8 mouse cellular contexts compared by ENCODE assay signal in the genomic region with DNA sequence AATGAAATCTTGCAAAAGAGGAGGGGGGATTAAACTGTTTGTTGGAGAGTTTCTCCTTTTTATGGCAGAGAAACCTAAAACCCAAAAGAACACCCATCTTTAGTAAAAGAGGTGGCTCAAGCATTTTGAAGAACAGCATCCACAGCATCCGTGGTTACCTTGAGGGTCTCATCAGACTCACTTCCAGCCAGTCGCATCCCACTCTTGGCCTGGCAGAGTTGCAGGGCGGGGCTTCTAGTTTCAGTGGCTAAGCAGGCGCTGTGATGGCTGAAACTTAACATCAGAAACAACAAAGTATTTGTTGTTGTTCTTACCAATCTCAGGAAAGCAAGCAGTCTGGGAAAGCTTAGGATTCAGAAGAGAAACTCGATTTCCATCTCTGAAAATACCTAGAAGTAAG. TPM values are rescaled to one million over a fixed set of nuclear protein-coding genes. Genes with fewer than 3 reads are reported as not detected.
DNase-seq lines count a peak whose midpoint lies in the region; ATAC-seq and TF ChIP-seq lines count a peak whose summit lies in the region.

No protein-coding gene starts in this region.

- intact Hi-C loops in heart, postnatal 36 days (cut with DNase I) = loop anchor here (2.0 to 10.0 kb wide), 2 partner anchors 202 to 680 kb away; a partner anchor contains a TSS

- H3K4me1 ChIP-seq in heart, embryonic 13.5 days = peaks cover 46% of the 10 kb centered on the region
- H3K4me1 ChIP-seq in G1E (ENCODE audit: insufficient read depth, low read depth, low read length) = peaks cover 53% of the 10 kb centered on the region
- H3K4me1 ChIP-seq in forebrain, postnatal 0 days (ENCODE audit: insufficient read depth) = peaks cover 25% of the 10 kb centered on the region
- peaks cover 37% of the 10 kb centered on the region for H3K4me1 ChIP-seq in liver, embryonic 16.5 days (ENCODE audit: control insufficient read depth, low read depth, low read length)

- peak overlapping the region; percentile 89 for H3K4me3 ChIP-seq in heart, embryonic 13.5 days
- H3K4me3 ChIP-seq in G1E (ENCODE audit: low read depth, low read length) = peak overlapping the region; percentile 79; the same call in 1 of the 2 replicates
- peak overlapping the region; percentile 77 for H3K4me3 ChIP-seq in forebrain, postnatal 0 days (ENCODE audit: low read depth, low read length)
- peak overlapping the region; percentile 96 for H3K4me3 ChIP-seq in liver, embryonic 16.5 days (ENCODE audit: low read depth, low read length)

- H3K36me3 ChIP-seq in heart, embryonic 13.5 days = no peaks in the 10 kb centered on the region
- H3K36me3 ChIP-seq in G1E (replicated peaks) = peaks cover 22% of the 10 kb centered on the region
- H3K36me3 ChIP-seq in forebrain, postnatal 0 days (ENCODE audit: insufficient read depth) = no peaks in the 10 kb centered on the region
- H3K36me3 ChIP-seq in liver, embryonic 16.5 days (ENCODE audit: control insufficient read depth, insufficient read depth) = no peaks in the 10 kb centered on the region

- DNase-seq in heart, postnatal 36 days = no peak
- no peak for DNase-seq in G1E (ENCODE audit: low spot score)
- no peak for DNase-seq in forebrain, postnatal 0 days
- DNase-seq in ovary, adult 18-20 months (ENCODE audit: low spot score) = no peak
- DNase-seq in urinary bladder, adult 2 months (ENCODE audit: low spot score) = no peak
- no peak for DNase-seq in c-Kit-positive CD71-positive TER-119-positive erythroid progenitor cells, embryonic 14.5 days (ENCODE audit: low spot score)

- no peak for ATAC-seq in heart, embryonic 13.5 days (ENCODE audit: extremely low read depth, insufficient number of reproducible peaks, low FRiP score, low TSS enrichment)
- no peak for ATAC-seq in G1E (ENCODE audit: extremely low read depth, insufficient number of reproducible peaks, low FRiP score, poor library complexity, severe bottlenecking)
- ATAC-seq in forebrain, postnatal 0 days = no peak
- no peak for ATAC-seq in liver, embryonic 16.5 days (ENCODE audit: low read depth)

- 15% methylated on average over 5 of the region's 5 CpGs for WGBS in heart, embryonic 13.5 days
- 29% methylated on average over 5 of the region's 5 CpGs for WGBS in forebrain, postnatal 0 days
- WGBS in liver, embryonic 16.5 days (ENCODE audit: insufficient replicate concordance) = 15% methylated on average over 5 of the region's 5 CpGs

- no peak for TF ChIP-seq CTCF in G1E (IDR thresholded peaks at IDR 0.05; ENCODE audit: low read depth, low read length)
- TF ChIP-seq CTCF in forebrain, postnatal 0 days (IDR thresholded peaks at IDR 0.05; ENCODE audit: low read depth) = no peak

- no peaks in the 10 kb centered on the region for H3K27me3 ChIP-seq in heart, embryonic 13.5 days (replicated peaks)
- H3K27me3 ChIP-seq in G1E (ENCODE audit: insufficient read depth, low read length) = peaks cover 33% of the 10 kb centered on the region
- no peaks in the 10 kb centered on the region for H3K27me3 ChIP-seq in forebrain, postnatal 0 days (ENCODE audit: insufficient read depth, low read length)
- peaks cover 17% of the 10 kb centered on the region for H3K27me3 ChIP-seq in liver, embryonic 16.5 days (ENCODE audit: control insufficient read depth, insufficient read depth, low read depth, low read length)

- H3K4me2 ChIP-seq in heart, embryonic 13.5 days = peak overlapping the region; percentile 76
- H3K4me2 ChIP-seq in forebrain, postnatal 0 days (ENCODE audit: low read depth) = peak overlapping the region; percentile 64
- peak overlapping the region; percentile 93 for H3K4me2 ChIP-seq in liver, embryonic 16.5 days (ENCODE audit: low read depth, low read length)

- H3K9ac ChIP-seq in heart, embryonic 13.5 days = peak overlapping the region; percentile 85
- H3K9ac ChIP-seq in forebrain, postnatal 0 days = peak overlapping the region; percentile 95
- peak overlapping the region; percentile 94; the same call in 1 of the 2 replicates for H3K9ac ChIP-seq in liver, embryonic 16.5 days (ENCODE audit: low read depth, low read length)

- no peaks in the 10 kb centered on the region for H3K9me3 ChIP-seq in heart, embryonic 13.5 days
- H3K9me3 ChIP-seq in G1E (replicated peaks) = no peaks in the 10 kb centered on the region
- no peaks in the 10 kb centered on the region for H3K9me3 ChIP-seq in forebrain, postnatal 0 days (ENCODE audit: low read length)
- no peaks in the 10 kb centered on the region for H3K9me3 ChIP-seq in liver, embryonic 16.5 days (replicated peaks; ENCODE audit: control insufficient read depth, low read length)

- peak overlapping the region; percentile 100 for H3K27ac ChIP-seq in heart, embryonic 13.5 days (replicated peaks)
- H3K27ac ChIP-seq in forebrain, postnatal 0 days (ENCODE audit: low read depth, low read length) = 0 out of 2 replicates have a peak overlapping the region, but pooled peaks have one; percentile 93
- no peak overlapping the region for H3K27ac ChIP-seq in liver, embryonic 16.5 days (ENCODE audit: low read length)

RNA-seq across cellular contexts. Expression of a gene that starts 0.8 kb away (rescaled TPM):
- 243 and 250 TPM in 2 replicates for polyA plus RNA-seq in heart, embryonic 13.5 days (2015; fragmentation: Nextera tagmentation; extraction: Ambion mirVana)
- total RNA-seq in heart, postnatal 36 days (2021) = 100 to 1,000 TPM; 564 to 643 TPM
- total RNA-seq in G1E (2014; fragmentation: Nextera tagmentation) (49.3 and 50.5 TPM in 2 replicates), G1E (2017) (71.8 and 76.1 TPM in 2 replicates)
- 187 and 225 TPM in 2 replicates for polyA plus RNA-seq in G1E (2012)
- 160 and 199 TPM in 2 replicates for total RNA-seq in forebrain, postnatal 0 days (2014; rRNA removed)
- polyA plus RNA-seq in forebrain, postnatal 0 days (2015; fragmentation: Nextera tagmentation; extraction: Ambion mirVana) = 50.2 and 53.7 TPM in 2 replicates
- polyA plus RNA-seq in liver, embryonic 16.5 days (2015; fragmentation: Nextera tagmentation; extraction: Ambion mirVana) = 42.1 and 45.4 TPM in 2 replicates
- 253 and 274 TPM in 2 replicates for polyA plus RNA-seq in urinary bladder, adult 2 months (2012; rRNA removed)
